Mouse (Mus musculus): ENCODE results near the gene Grk6.
"Not testable (repeated sequence)": the region's sequence is repeated elsewhere in the genome, so short reads cannot be mapped to it uniquely, and the experiment has no call there.

Gene Grk6

GRCm38 (mm10) chr13:55429226-55429888 lies 15.5 kb upstream of the Grk6 start:
- DNase-seq, result no peak

GRCm38 (mm10) chr13:55430566-55430965 lies 14.3 kb upstream of the Grk6 start:
- no peak for DNase-seq

- no peak for DNase-seq
Observed at GRCm38 (mm10) chr13:55431889-55432685, 12.8 kb upstream of the Grk6 start.

GRCm38 (mm10) chr13:55437111-55437629 lies 7.7 kb upstream of the Grk6 start:
- DNase-seq, result not testable (repeated sequence)

GRCm38 (mm10) chr13:55443799-55444285 lies 1.0 kb upstream of the Grk6 start:
- DNase-seq, result no peak

GRCm38 (mm10) chr13:55444286-55444936 lies 461 bp upstream of the Grk6 start:
- DNase-seq, result peak; percentile 78

GRCm38 (mm10) chr13:55445361-55446091 lies 654 bp downstream of the Grk6 start:
- DNase-seq, result no peak

GRCm38 (mm10) chr13:55446483-55447105 lies 1.7 kb downstream of the Grk6 start:
- DNase-seq, result no peak

- DNase-seq, result no peak
Observed at GRCm38 (mm10) chr13:55447543-55447943, 2.7 kb downstream of the Grk6 start.

GRCm38 (mm10) chr13:55448131-55448530 lies 3.3 kb downstream of the Grk6 start:
- no peak for DNase-seq

GRCm38 (mm10) chr13:55449205-55449604 lies 4.3 kb downstream of the Grk6 start:
- DNase-seq, result no peak

- no peak for DNase-seq
Observed at GRCm38 (mm10) chr13:55449679-55450441, 5.0 kb downstream of the Grk6 start.

GRCm38 (mm10) chr13:55450511-55450980 lies 5.7 kb downstream of the Grk6 start:
- no peak for DNase-seq

GRCm38 (mm10) chr13:55451296-55451695 lies 6.4 kb downstream of the Grk6 start:
- DNase-seq, result no peak

- DNase-seq, result no peak
Observed at GRCm38 (mm10) chr13:55451785-55452549, 7.1 kb downstream of the Grk6 start.

GRCm38 (mm10) chr13:55462965-55463364 lies 18.1 kb downstream of the Grk6 start:
- DNase-seq, result no peak

- DNase-seq, result no peak
Observed at GRCm38 (mm10) chr13:55463399-55464026, 18.6 kb downstream of the Grk6 start.

- DNase-seq, result peak; percentile 78
Observed at GRCm38 (mm10) chr13:55464027-55464884, 19.4 kb downstream of the Grk6 start, which contains the start of gene Prr7. Prr7 (plus strand) TSS chr13:55464267.

GRCm38 (mm10) chr13:55465184-55465583 lies 20.3 kb downstream of the Grk6 start:
- DNase-seq, result no peak
